Mouse (Mus musculus) lung, adult 2 months (tissue): ENCODE data around the gene Spast. TPM values are rescaled to one million over a fixed set of nuclear protein-coding genes. Genes with fewer than 3 reads are reported as not detected.
A peak's percentile ranks its signal among the peaks of the same experiment; 100 is the strongest.

Experiments
- DNase-seq: peaks from one replicate; pipeline ENCODE4 v3.0.0; 2022
- H3K4me1 ChIP-seq: fragments of 200-500 bp; 2 replicates; pipeline ENCODE4 v1.6.1; 2011; ENCODE audit warnings: low read length; ENCODE audit not compliant: control insufficient read depth, insufficient read depth
- H3K4me3 ChIP-seq: fragments of 200-500 bp; replicated peaks from 2 replicates; pipeline ENCODE3; 2011; ENCODE audit warnings: low read depth, mild to moderate bottlenecking, control low read depth, low read length; ENCODE audit errors: extremely low read depth
- CTCF ChIP-seq: fragments of 200-500 bp; IDR thresholded peaks from 2 replicates; pipeline ENCODE4 v1.5.1; 2011; ENCODE audit warnings: mild to moderate bottlenecking, low read length, control low read depth; ENCODE audit not compliant: insufficient read depth
- POLR2A ChIP-seq: fragments of 200-500 bp; IDR thresholded peaks from 2 replicates; pipeline ENCODE4 v1.6.1; 2011; ENCODE audit warnings: low read depth, mild to moderate bottlenecking, control low read depth, low read length, borderline replicate concordance; ENCODE audit errors: extremely low read depth
- WGBS: fragments of 180-500 bp; shearing (Covaris S2); methylation state at CpG from one replicate; pipeline ENCODE4 v1.1.7; 2018; 5-methylcytosine and 5-hydroxymethylcytosine counted together
- polyA plus RNA-seq: library from polyadenylated mRNA; depleted of rRNA; stranded (reverse); fragments of >200 nt; gene quantifications from 2 replicates; pipeline ENCODE4 v1.2.3, GENCODE M21; 2012

The Spast gene
- polyA plus RNA-seq, 1 experiment: 5.1 TPM

GRCm38 (mm10) chr17:74331049-74331676 is 7.6 kb upstream of the Spast start:
- WGBS: 67% methylated on average over 9 of the region's 9 CpGs
- no peak overlapping the region for H3K4me3 ChIP-seq

GRCm38 (mm10) chr17:74338225-74338931 is 409 bp upstream of the Spast start:
- peak; percentile 90 for DNase-seq
- no peak for TF ChIP-seq CTCF
- TF ChIP-seq POLR2A: no peak; the same call in 1 of the 2 replicates
- H3K4me3 ChIP-seq: peak overlapping the region; percentile 96
- peaks cover 14% of the 10 kb centered on the region for H3K4me1 ChIP-seq
- WGBS: under 1% methylated on average over 45 of the region's 50 CpGs

More at GRCm38 (mm10) chr17:74331049-74331676, 7.6 kb upstream of the Spast start:
- TF ChIP-seq CTCF: no peak
- no peak for TF ChIP-seq POLR2A
- H3K4me1 ChIP-seq: no peaks in the 10 kb centered on the region
- no peak for DNase-seq

- Histone ChIP-seq H3K4me3 (no peak overlapping the region), H3K4me1 (peaks cover 14% of the 10 kb centered on the region)
- no peak for TF ChIP-seq POLR2A
- no peak for TF ChIP-seq CTCF
- WGBS: 46% methylated on average over 5 of the region's 5 CpGs
- DNase-seq: no peak
Observed at GRCm38 (mm10) chr17:74341151-74341550, 2.4 kb downstream of the Spast start.

GRCm38 (mm10) chr17:74363592-74363991 is 24.8 kb downstream of the Spast start:
- Histone ChIP-seq H3K4me3 (no peak overlapping the region), H3K4me1 (no peaks in the 10 kb centered on the region)
- no peak for DNase-seq
- TF ChIP-seq CTCF: no peak
- no peak for TF ChIP-seq POLR2A
- WGBS: 50% methylated on average over 1 of the region's 1 CpGs

- H3K4me3 ChIP-seq: no peak overlapping the region
- 63% methylated on average over 1 of the region's 1 CpGs for WGBS
- no peak for DNase-seq
- no peak for TF ChIP-seq POLR2A
- no peak for TF ChIP-seq CTCF
- no peaks in the 10 kb centered on the region for H3K4me1 ChIP-seq
Observed at GRCm38 (mm10) chr17:74376916-74377315, 38.1 kb downstream of the Spast start.

GRCm38 (mm10) chr17:74386657-74387056 is 47.9 kb downstream of the Spast start:
- no peak for DNase-seq

GRCm38 (mm10) chr17:74389847-74390246 is 51.1 kb downstream of the Spast start:
- Histone ChIP-seq H3K4me1 (peaks cover 3% of the 10 kb centered on the region; the same call in 1 of the 2 replicates), H3K4me3 (no peak overlapping the region)
- no peak for TF ChIP-seq POLR2A
- TF ChIP-seq CTCF: no peak
- 71% methylated on average over 3 of the region's 3 CpGs for WGBS
- DNase-seq: no peak

More at GRCm38 (mm10) chr17:74386657-74387056, 47.9 kb downstream of the Spast start:
- TF ChIP-seq POLR2A (no peak), CTCF (no peak)
- H3K4me3 ChIP-seq: no peak overlapping the region
- no peaks in the 10 kb centered on the region for H3K4me1 ChIP-seq

- H3K4me1 ChIP-seq: peaks cover 3% of the 10 kb centered on the region
- 73% methylated on average over 2 of the region's 2 CpGs for WGBS
- no peak for DNase-seq
- TF ChIP-seq POLR2A: no peak
- TF ChIP-seq CTCF: no peak
- no peak overlapping the region for H3K4me3 ChIP-seq
Observed at GRCm38 (mm10) chr17:74394381-74394780, 55.6 kb downstream of the Spast start.

- 15% methylated on average over 16 of the region's 16 CpGs for WGBS
- TF ChIP-seq POLR2A (no peak), CTCF (no peak)
- H3K4me3 ChIP-seq: peak overlapping the region; percentile 61
- peaks cover 3% of the 10 kb centered on the region for H3K4me1 ChIP-seq
- DNase-seq: peak; percentile 14
Observed at GRCm38 (mm10) chr17:74394855-74395254, 56.1 kb downstream of the Spast start.

- WGBS: under 1% methylated on average over 41 of the region's 41 CpGs
Observed at GRCm38 (mm10) chr17:74395383-74396065, 56.7 kb downstream of the Spast start, which contains the start of gene Slc30a6. Slc30a6 (plus strand) TSS chr17:74395608.

More at GRCm38 (mm10) chr17:74395383-74396065, 56.7 kb downstream of the Spast start, which contains the start of gene Slc30a6:
- DNase-seq: peak; percentile 95
- peaks cover 3% of the 10 kb centered on the region for H3K4me1 ChIP-seq
- peak within 1 kb of the TSS; percentile 91 for H3K4me3 ChIP-seq
- TF ChIP-seq POLR2A: peak; percentile 90
- TF ChIP-seq CTCF: no peak
